Mouse (Mus musculus): ENCODE results near the gene Gins3.

Gins3 gene

GRCm38 (mm10) chr8:95694631-95695030 lies 61.4 kb downstream of the Gins3 start:
- no peak for DNase-seq (ENCODE audit: low read depth, low spot score)

Measured in ES-CJ7 (cell line).